Mouse (Mus musculus) testis, adult 10 weeks (tissue): ENCODE data around the gene Gm17402. TPM values are rescaled to one million over a fixed set of nuclear protein-coding genes. Genes with fewer than 3 reads are reported as not detected.

Source experiments
- polyA plus RNA-seq: library from polyadenylated mRNA; stranded (reverse); fragments of 350-450 nt; fragmentation: Illumina TruSeq; extraction: RNeasy Lipid Tissue Mini Kit (QIAGEN cat#74804); gene quantifications from one replicate; pipeline ENCODE4 v1.2.3, GENCODE M21; 2014; ENCODE audit warnings: low read depth, low replicate concordance

Gm17402 gene
- not detected for polyA plus RNA-seq

GRCm38 (mm10) chr3:67375063-67375462, at the start of gene Gm17402:
TSS of gene Gm17402 (minus strand) at chr3:67375163.

GRCm38 (mm10) chr3:67373872-67374271, 1.1 kb downstream of the Gm17402 start, which contains the start of gene Mlf1:
TSS of gene Mlf1 (plus strand) at chr3:67374097.

Other genes with a start within 250 kb of the Gm17402 start
- gene Mlf1, start 1.1 kb downstream of the Gm17402 start, polyA plus RNA-seq: 2,275 TPM
- 30.3 TPM for gene Gfm1, start 54.9 kb upstream of the Gm17402 start, polyA plus RNA-seq
- 16.4 TPM for gene Lxn, start 88.8 kb upstream of the Gm17402 start, polyA plus RNA-seq
- gene Rarres1, start 140.4 kb upstream of the Gm17402 start, polyA plus RNA-seq: 7.5 TPM
- gene Mfsd1, start 207.6 kb upstream of the Gm17402 start, polyA plus RNA-seq: 26.5 TPM